Mouse (Mus musculus) lung, embryonic 15.5 days (tissue): ENCODE measurements at regions not wholly inside any gene's neighbourhood (a gene's known extent, or its start where the extent isn't known, plus 50 kb on each side); places are given as distances from the start of the nearest gene placed in this dataset.
"Not testable (repeated sequence)": the region's sequence is repeated elsewhere in the genome, so short reads cannot be mapped to it uniquely, and the experiment has no call there.

Experiments
- ATAC-seq: fragments of 200-750 bp; cut with Nextera tagmentation; 2 replicates; pipeline ENCODE4 v1.8.0; 2017; ENCODE audit warnings: moderate number of reproducible peaks, borderline replicate concordance; ENCODE audit not compliant: low FRiP score, low TSS enrichment; ENCODE audit errors: extremely low read depth
- H3K27ac ChIP-seq: fragments of 300-500 bp; sonication (generic); 2 replicates; pipeline ENCODE4 v1.5.1; 2015; ENCODE audit warnings: moderate library complexity, mild to moderate bottlenecking, inconsistent platforms
- H3K27me3 ChIP-seq: fragments of 300-500 bp; sonication (generic); 2 replicates; pipeline ENCODE4 v1.6.1; 2015; ENCODE audit warnings: inconsistent platforms
- H3K36me3 ChIP-seq: fragments of 300-500 bp; sonication (generic); 2 replicates; pipeline ENCODE4 v1.6.1; 2015; ENCODE audit warnings: inconsistent platforms
- H3K4me1 ChIP-seq: fragments of 300-500 bp; sonication (generic); 2 replicates; pipeline ENCODE4 v1.6.1; 2015; ENCODE audit warnings: inconsistent platforms
- H3K4me2 ChIP-seq: fragments of 300-500 bp; sonication (generic); 2 replicates; pipeline ENCODE4 v1.6.1; 2015; ENCODE audit warnings: inconsistent platforms, mild to moderate bottlenecking, moderate library complexity
- H3K4me3 ChIP-seq: fragments of 300-500 bp; sonication (generic); 2 replicates; pipeline ENCODE4 v1.5.1; 2015; ENCODE audit warnings: mild to moderate bottlenecking, inconsistent platforms
- H3K9ac ChIP-seq: fragments of 300-500 bp; sonication (generic); 2 replicates; pipeline ENCODE4 v1.6.1; 2015; ENCODE audit warnings: inconsistent platforms
- H3K9me3 ChIP-seq: fragments of 300-500 bp; sonication (generic); 2 replicates; pipeline ENCODE4 v1.6.1; 2016; ENCODE audit warnings: inconsistent platforms
- WGBS: fragments of 180-500 bp; shearing (Covaris S2); methylation state at CpG from one replicate; pipeline ENCODE4 v1.1.7; 2015; 5-methylcytosine and 5-hydroxymethylcytosine counted together

DNA sequence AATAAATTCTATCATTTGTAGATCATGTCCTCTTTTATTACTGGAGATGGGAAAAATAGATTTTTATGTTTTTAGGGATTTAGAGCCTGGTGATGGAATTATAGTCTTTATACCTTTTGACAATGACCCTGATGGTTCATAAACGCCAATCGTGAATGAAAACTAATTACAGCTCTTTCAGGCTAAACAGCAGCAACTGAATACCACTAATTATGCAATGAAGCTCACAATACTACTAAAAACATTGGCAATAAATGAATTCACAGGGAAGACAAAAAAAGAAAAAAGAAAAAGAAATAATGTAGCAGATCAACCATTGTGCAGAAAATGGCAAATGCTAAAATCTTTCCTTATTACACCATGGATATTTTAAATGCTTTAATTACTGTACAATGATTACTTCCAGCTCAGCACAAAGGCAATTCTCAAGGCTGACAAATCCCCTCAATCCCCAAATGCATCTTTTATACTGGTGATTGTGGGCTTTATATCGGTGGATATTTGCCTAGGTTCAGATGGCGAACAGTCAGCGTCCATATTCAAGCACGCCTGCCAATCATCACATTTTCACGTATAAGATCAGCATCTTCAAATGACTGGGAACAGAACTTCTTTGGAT is 191.2 kb upstream of the Slc7a11 start:
- H3K9me3 ChIP-seq: no peaks in the 10 kb centered on the region
- no peaks in the 10 kb centered on the region for H3K27me3 ChIP-seq
- H3K27ac ChIP-seq: no peak overlapping the region

GRCm38 (mm10) chr3:50631286-50631685 is 187.9 kb upstream of the Slc7a11 start:
- Histone ChIP-seq H3K9me3 (no peaks in the 10 kb centered on the region), H3K27ac (no peak overlapping the region), H3K27me3 (no peaks in the 10 kb centered on the region), H3K4me3 (no peak overlapping the region), H3K4me2 (no peak overlapping the region), H3K9ac (no peak overlapping the region), H3K4me1 (no peaks in the 10 kb centered on the region), H3K36me3 (no peaks in the 10 kb centered on the region)
- ATAC-seq: no peak

More for the DNA sequence above, 191.2 kb upstream of the Slc7a11 start:
- Histone ChIP-seq H3K36me3 (no peaks in the 10 kb centered on the region), H3K4me1 (no peaks in the 10 kb centered on the region), H3K4me3 (no peak overlapping the region), H3K9ac (no peak overlapping the region), H3K4me2 (no peak overlapping the region)
- WGBS: 91% methylated on average over 7 of the region's 7 CpGs
- no peak for ATAC-seq

GRCm38 (mm10) chr3:50628092-50628696 is 184.8 kb upstream of the Slc7a11 start:
- Histone ChIP-seq H3K27me3 (no peaks in the 10 kb centered on the region), H3K4me1 (no peaks in the 10 kb centered on the region), H3K36me3 (no peaks in the 10 kb centered on the region), H3K4me3 (no peak overlapping the region), H3K4me2 (no peak overlapping the region), H3K9ac (no peak overlapping the region), H3K27ac (no peak overlapping the region), H3K9me3 (no peaks in the 10 kb centered on the region)
- WGBS: 64% methylated on average over 9 of the region's 9 CpGs
- ATAC-seq: no peak

- ATAC-seq: not testable (repeated sequence)
Measured at GRCm38 (mm10) chr3:50621176-50621575, 177.8 kb upstream of the Slc7a11 start.

GRCm38 (mm10) chr3:50619061-50619460 is 175.6 kb upstream of the Slc7a11 start:
- Histone ChIP-seq H3K36me3 (no peaks in the 10 kb centered on the region), H3K9ac (no peak overlapping the region), H3K27ac (no peak overlapping the region), H3K27me3 (no peaks in the 10 kb centered on the region), H3K4me1 (no peaks in the 10 kb centered on the region), H3K4me2 (no peak overlapping the region), H3K4me3 (no peak overlapping the region), H3K9me3 (no peaks in the 10 kb centered on the region)
- ATAC-seq: no peak
- WGBS: 68% methylated on average over 6 of the region's 6 CpGs

More at GRCm38 (mm10) chr3:50621176-50621575, 177.8 kb upstream of the Slc7a11 start:
- H3K4me1 ChIP-seq, H3K4me3 ChIP-seq, H3K36me3 ChIP-seq, H3K9me3 ChIP-seq, H3K27me3 ChIP-seq, H3K4me2 ChIP-seq, H3K27ac ChIP-seq, H3K9ac ChIP-seq: not testable (repeated sequence)
- WGBS: 71% methylated on average over 3 of the region's 3 CpGs

DNA sequence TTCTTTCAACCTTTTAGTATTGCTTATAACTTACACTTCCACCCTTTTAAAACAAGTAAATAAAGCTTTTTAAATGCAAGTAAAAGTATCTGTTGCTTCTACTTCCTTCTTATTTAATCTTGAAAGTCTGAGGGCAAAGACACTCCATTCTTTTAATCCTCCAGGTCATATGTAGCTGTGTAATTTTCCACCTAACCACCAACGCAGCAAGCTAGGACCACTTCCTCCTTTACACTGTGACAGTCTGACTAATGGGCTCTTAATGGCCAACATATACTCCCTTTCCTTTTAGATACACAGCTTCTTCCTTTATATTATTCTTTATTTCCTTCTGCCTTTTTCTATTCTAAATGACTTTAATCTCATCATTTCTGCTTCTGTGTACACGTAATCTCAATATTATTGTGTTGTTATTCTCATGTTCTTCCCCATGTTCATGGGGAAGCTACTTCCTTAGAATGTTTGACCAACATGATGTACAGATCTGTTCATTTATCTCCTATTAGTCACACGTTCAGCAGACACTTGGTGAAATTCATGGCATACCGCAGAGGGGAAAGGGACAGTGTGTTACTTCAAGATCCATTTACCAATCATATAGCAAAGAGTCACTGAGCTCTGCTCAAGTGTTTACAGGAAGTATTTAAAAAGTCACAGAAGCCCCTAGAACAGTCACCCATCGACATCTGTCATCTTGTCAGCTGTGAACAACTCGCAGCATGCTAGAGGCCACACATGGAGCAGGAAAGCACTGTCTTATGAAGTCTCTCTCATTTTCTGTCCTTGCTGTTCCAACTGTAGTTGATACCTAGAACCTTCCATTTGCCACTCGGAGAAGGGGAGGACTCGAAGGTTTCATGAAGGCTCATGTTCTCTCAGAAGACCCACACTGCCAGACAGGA is 172.2 kb upstream of the Slc7a11 start:
- Histone ChIP-seq H3K27ac (no peak overlapping the region), H3K4me3 (no peak overlapping the region), H3K4me2 (no peak overlapping the region), H3K9me3 (no peaks in the 10 kb centered on the region), H3K4me1 (no peaks in the 10 kb centered on the region), H3K36me3 (no peaks in the 10 kb centered on the region), H3K27me3 (no peaks in the 10 kb centered on the region), H3K9ac (no peak overlapping the region)
- ATAC-seq: no peak
- WGBS: 56% methylated on average over 8 of the region's 8 CpGs

DNA sequence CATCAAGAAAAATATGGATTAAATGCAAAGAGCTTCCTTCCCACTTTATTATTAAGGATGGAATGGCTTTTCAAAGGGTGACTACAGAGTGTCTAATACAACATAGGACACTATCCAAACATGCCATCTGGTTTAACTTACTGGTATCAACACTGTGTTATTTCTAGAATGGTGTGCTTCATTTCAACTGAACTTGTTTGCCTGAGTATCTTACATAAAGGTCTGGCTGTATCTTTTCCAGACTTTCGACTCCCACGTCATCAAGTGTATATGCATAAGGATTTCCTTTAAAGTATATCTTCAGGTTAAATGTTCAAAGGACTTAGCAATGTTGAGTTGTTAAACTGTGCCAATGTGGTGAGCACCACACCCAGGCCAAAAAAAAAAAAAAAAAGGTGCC is 169.6 kb upstream of the Slc7a11 start:
- H3K4me3 ChIP-seq: no peak overlapping the region
- H3K27me3 ChIP-seq: no peaks in the 10 kb centered on the region
- H3K9me3 ChIP-seq: no peaks in the 10 kb centered on the region
- WGBS: 86% methylated on average over 2 of the region's 2 CpGs
- no peaks in the 10 kb centered on the region for H3K4me1 ChIP-seq
- no peaks in the 10 kb centered on the region for H3K36me3 ChIP-seq
- no peak overlapping the region for H3K9ac ChIP-seq
- H3K4me2 ChIP-seq: no peak overlapping the region
- H3K27ac ChIP-seq: no peak overlapping the region
- no peak for ATAC-seq

DNA sequence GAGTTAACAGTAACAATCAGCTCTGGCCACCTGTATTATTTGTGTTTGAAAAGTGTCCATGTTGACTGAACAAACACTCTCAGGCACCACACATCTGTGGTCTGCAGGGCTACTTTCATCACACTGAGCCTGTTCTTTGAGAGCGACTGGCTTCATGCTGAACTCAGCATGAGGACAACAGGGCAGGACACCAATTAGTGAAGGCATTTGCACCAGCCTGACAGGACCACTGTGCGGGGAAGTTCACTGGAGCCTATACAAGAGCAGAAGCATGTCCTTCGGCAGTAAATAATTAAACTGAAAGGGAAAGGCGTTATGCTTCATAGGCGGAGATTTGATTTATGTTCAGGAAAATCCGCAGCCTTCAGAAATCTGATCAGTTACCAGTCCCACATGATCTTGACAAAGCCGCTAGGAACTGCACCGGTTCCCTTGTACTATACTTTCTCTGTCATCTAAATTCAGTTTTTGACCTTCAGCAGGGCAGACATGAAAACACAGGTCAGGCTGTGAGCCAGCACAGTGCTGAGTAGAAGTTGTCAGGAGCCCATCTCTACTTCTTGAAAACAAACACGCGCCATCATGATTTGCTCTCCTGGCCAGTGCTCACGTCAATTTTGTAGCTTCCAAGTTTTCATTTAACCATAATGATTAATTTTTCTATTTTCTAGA is 166.1 kb upstream of the Slc7a11 start:
- Histone ChIP-seq H3K36me3 (no peaks in the 10 kb centered on the region), H3K27me3 (no peaks in the 10 kb centered on the region), H3K4me3 (no peak overlapping the region), H3K9ac (no peak overlapping the region), H3K4me2 (no peak overlapping the region), H3K9me3 (no peaks in the 10 kb centered on the region), H3K4me1 (no peaks in the 10 kb centered on the region), H3K27ac (no peak overlapping the region)
- 53% methylated on average over 11 of the region's 11 CpGs for WGBS
- no peak for ATAC-seq

- Histone ChIP-seq H3K4me3 (no peak overlapping the region), H3K27me3 (no peaks in the 10 kb centered on the region), H3K4me2 (no peak overlapping the region), H3K9ac (no peak overlapping the region), H3K36me3 (no peaks in the 10 kb centered on the region), H3K27ac (no peak overlapping the region), H3K4me1 (no peaks in the 10 kb centered on the region), H3K9me3 (no peaks in the 10 kb centered on the region)
- WGBS: 34% methylated on average over 7 of the region's 7 CpGs
- ATAC-seq: no peak
Measured at GRCm38 (mm10) chr3:50607736-50608135, 164.3 kb upstream of the Slc7a11 start.

DNA sequence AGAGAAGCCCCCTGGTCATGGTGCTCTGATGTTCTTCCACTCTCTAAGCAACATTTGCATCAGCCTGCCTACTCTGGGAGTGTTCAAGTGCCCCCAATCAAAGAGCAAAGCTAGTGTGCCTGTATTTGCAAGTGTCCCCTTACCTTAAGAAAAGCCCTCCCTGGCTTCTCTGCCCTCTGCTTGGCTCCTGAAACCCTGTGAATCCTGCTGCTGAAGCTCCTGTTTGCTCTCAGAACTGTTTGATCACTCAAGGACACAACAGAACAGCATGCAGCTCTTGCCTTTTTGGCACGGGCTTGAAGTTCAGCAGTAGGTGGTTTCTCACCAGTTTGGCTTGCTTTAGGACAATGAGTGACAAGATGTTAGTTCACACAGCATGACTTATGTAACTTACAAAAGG is 163.6 kb upstream of the Slc7a11 start:
- no peak overlapping the region for H3K4me3 ChIP-seq
- H3K27ac ChIP-seq: no peak overlapping the region
- no peak overlapping the region for H3K9ac ChIP-seq
- H3K36me3 ChIP-seq: no peaks in the 10 kb centered on the region
- no peaks in the 10 kb centered on the region for H3K4me1 ChIP-seq
- ATAC-seq: no peak
- H3K4me2 ChIP-seq: no peak overlapping the region
- 13% methylated on average over 1 of the region's 1 CpGs for WGBS
- H3K9me3 ChIP-seq: no peaks in the 10 kb centered on the region
- no peaks in the 10 kb centered on the region for H3K27me3 ChIP-seq

DNA sequence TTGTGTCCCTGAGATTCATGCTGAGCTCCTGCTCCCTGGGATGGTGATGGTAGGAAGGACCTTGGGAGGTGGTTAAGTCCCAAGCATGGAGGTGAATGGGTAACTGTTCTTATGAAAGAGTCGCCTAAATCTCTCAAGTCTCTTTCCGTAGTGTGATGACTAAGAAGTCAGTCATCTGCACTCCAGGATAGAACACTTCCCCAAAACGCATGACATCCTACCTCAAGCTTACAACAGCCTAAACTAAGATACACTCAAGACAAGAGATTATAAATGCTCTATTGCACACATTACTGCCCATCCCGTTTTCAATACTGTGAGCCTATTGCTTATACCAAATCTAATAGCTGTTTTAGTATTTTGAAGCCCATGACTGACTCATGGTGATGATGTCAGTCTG is 162.3 kb upstream of the Slc7a11 start:
- H3K9me3 ChIP-seq: no peaks in the 10 kb centered on the region
- no peaks in the 10 kb centered on the region for H3K27me3 ChIP-seq
- no peak overlapping the region for H3K9ac ChIP-seq
- no peak overlapping the region for H3K4me2 ChIP-seq
- ATAC-seq: no peak
- no peaks in the 10 kb centered on the region for H3K36me3 ChIP-seq
- H3K4me3 ChIP-seq: no peak overlapping the region
- H3K27ac ChIP-seq: no peak overlapping the region
- H3K4me1 ChIP-seq: no peaks in the 10 kb centered on the region
- WGBS: 83% methylated on average over 4 of the region's 4 CpGs

DNA sequence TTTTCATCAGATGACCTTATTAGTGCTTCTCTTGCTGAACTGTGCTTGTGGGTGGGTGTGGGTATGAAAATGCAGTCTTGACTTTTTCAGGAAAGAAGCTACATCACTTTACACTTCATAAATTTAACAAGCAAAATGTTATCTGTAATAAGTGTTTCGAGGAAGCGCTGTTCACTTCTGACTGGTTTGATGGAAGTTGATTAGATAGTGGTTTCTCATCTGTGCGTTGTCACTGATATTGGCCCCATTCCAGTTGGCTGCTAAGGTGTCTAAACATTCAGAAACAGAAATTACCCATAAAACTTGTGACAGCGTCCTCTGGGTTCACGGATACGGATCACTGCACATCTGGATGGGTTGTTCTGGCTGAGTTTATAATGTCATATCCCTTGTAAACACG is 159.8 kb upstream of the Slc7a11 start:
- ATAC-seq: no peak
- WGBS: 46% methylated on average over 7 of the region's 7 CpGs
- H3K4me3 ChIP-seq: no peak overlapping the region

More for the DNA sequence above, 159.8 kb upstream of the Slc7a11 start:
- no peaks in the 10 kb centered on the region for H3K27me3 ChIP-seq
- H3K36me3 ChIP-seq: no peaks in the 10 kb centered on the region
- H3K9ac ChIP-seq: no peak overlapping the region
- no peaks in the 10 kb centered on the region for H3K4me1 ChIP-seq
- H3K27ac ChIP-seq: no peak overlapping the region
- no peaks in the 10 kb centered on the region for H3K9me3 ChIP-seq
- H3K4me2 ChIP-seq: no peak overlapping the region
